Mouse (Mus musculus) E14TG2a.4 (cell line): ENCODE data around the gene Myo16.

ENCODE experiments used
- CTCF ChIP-seq: conservative IDR thresholded peaks from 2 replicates; pipeline ENCODE4 v1.5.1; 2014; ENCODE audit warnings: low read length
- NANOG ChIP-seq: IDR thresholded peaks from 2 replicates; pipeline ENCODE4 v1.6.1; 2014; ENCODE audit warnings: borderline replicate concordance, low read length, mixed read lengths
- POU5F1 ChIP-seq: IDR thresholded peaks from 2 replicates; pipeline ENCODE4 v1.6.1; 2014; ENCODE audit warnings: low read length, borderline replicate concordance

DNA sequence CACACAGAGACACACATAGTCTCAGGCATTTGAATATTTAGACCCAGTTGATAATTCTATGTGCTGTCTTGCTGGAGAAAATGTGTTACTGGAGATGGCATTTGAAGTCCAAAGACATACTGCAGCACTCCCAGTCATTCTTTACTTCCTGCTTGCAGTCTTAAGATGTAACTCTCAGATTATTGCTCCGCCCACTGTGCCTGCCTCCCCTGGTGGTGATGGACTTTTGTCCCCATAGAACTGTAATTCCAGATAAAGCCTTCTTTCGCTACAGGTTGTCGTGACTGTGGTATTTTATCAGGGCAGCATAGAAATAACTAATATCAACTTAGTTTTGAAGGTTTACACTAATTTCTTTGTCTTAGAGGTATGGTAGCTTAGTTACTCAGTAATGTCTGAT lies 102.9 kb downstream of the Myo16 start:
- TF ChIP-seq CTCF (no peak), POU5F1 (no peak), NANOG (no peak)
